Mouse (Mus musculus): ENCODE data around the gene Lsm3.

DNA sequence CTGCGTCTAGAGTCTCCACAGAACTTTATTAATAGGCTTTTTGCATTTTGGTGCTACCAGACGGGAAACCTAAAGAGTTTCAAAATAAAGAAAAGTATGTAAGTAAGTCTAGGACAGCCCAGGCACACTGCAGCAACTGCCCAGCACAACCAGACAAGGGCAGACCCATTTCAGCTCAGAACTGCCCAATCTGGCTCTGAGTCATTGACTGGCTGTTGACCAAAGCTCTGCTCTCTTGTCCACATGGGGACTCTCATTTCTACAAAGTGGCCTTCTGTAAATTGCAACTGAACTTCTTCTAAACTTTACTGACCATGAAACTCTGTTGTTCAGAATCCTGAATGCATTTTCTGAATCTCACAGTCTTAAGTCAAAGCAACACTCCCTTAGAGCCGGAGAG is 19.5 kb downstream of the Lsm3 start:
- TF ChIP-seq CTCF (IDR thresholded peaks at IDR 0.05; ENCODE audit: borderline replicate concordance, insufficient read depth, low read length) (no peak), POLR2A (IDR thresholded peaks at IDR 0.05; ENCODE audit: low read depth, low read length) (no peak)
